Mouse (Mus musculus): ENCODE results near the gene Pde6b. TPM values are rescaled to one million over a fixed set of nuclear protein-coding genes. Genes with fewer than 3 reads are reported as not detected.

Gene Pde6b
- polyA plus RNA-seq, 1 experiment, result 0.02 TPM

- Histone ChIP-seq H3K4me2 (ENCODE audit: low read depth) (no peak overlapping the region), H3K4me3 (no peak overlapping the region), H3K27me3 (ENCODE audit: control insufficient read depth, insufficient read depth, insufficient read length) (no peaks in the 10 kb centered on the region), H3K36me3 (ENCODE audit: control insufficient read depth, insufficient read depth) (no peaks in the 10 kb centered on the region), H3K79me2 (ENCODE audit: control insufficient read depth, insufficient read depth) (no peaks in the 10 kb centered on the region), H3ac (ENCODE audit: control insufficient read depth, insufficient read length) (no peak overlapping the region)
- TF ChIP-seq MAX (IDR thresholded peaks at IDR 0.05; ENCODE audit: low read depth) (no peak), REST (IDR thresholded peaks at IDR 0.05; ENCODE audit: insufficient read depth, insufficient read length) (no peak), E2F4 (IDR thresholded peaks at IDR 0.05; ENCODE audit: insufficient read depth) (no peak), TCF12 (IDR thresholded peaks at IDR 0.05; ENCODE audit: insufficient read depth, poor library complexity, severe bottlenecking) (no peak), SRF (IDR thresholded peaks at IDR 0.05; ENCODE audit: control insufficient read depth, insufficient read length, low read depth) (no peak), POLR2AphosphoS2 (IDR thresholded peaks at IDR 0.05; ENCODE audit: insufficient read length, low read depth) (no peak), MYOG (IDR thresholded peaks at IDR 0.05; ENCODE audit: control insufficient read depth in 1 of 3, insufficient read depth in 1 of 3, insufficient read length in 2 of 3, low read depth in 2 of 3) (no peak), CEBPB (IDR thresholded peaks at IDR 0.05; ENCODE audit: insufficient read depth, poor library complexity, severe bottlenecking) (no peak)
Observed at GRCm38 (mm10) chr5:108378346-108378745, 9.8 kb upstream of the Pde6b start.

DNA sequence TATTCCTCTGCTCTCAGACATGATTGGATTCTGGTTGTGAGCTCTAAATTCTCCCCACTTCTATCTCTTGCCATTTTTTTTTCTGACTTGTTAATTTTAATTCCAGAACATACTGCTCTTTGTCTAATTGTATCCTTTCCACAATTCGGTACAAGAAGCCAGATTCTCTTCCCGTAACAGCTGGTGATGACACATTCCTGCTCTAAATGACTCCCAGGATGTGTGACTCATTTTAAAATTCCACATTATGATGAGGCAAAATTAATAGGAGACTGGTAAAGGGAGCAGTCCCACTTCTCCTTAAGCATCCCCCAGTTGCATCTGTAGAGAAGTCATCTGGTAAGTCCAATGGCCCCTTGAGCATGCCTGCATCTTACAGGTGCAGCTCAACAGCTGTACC, 2.6 kb upstream of the Pde6b start:
- Histone ChIP-seq H3K36me3 (ENCODE audit: control insufficient read depth, insufficient read depth) (no peaks in the 10 kb centered on the region), H3K79me2 (ENCODE audit: control insufficient read depth, insufficient read depth) (no peaks in the 10 kb centered on the region), H3K27me3 (ENCODE audit: control insufficient read depth, insufficient read depth, insufficient read length) (no peaks in the 10 kb centered on the region), H3ac (ENCODE audit: control insufficient read depth, insufficient read length) (no peak overlapping the region), H3K4me3 (no peak overlapping the region), H3K4me2 (ENCODE audit: low read depth) (peak overlapping the region; percentile 42)
- TF ChIP-seq SRF (IDR thresholded peaks at IDR 0.05; ENCODE audit: control insufficient read depth, insufficient read length, low read depth) (no peak), MYOD1 (IDR thresholded peaks at IDR 0.05; ENCODE audit: control insufficient read depth in 1 of 3, insufficient read length in 2 of 3, low read depth in 2 of 3) (no peak), MYOG (IDR thresholded peaks at IDR 0.05; ENCODE audit: control insufficient read depth in 1 of 3, insufficient read depth in 1 of 3, insufficient read length in 2 of 3, low read depth in 2 of 3) (peak in 1 of 3 experiments; percentile 25)

DNA sequence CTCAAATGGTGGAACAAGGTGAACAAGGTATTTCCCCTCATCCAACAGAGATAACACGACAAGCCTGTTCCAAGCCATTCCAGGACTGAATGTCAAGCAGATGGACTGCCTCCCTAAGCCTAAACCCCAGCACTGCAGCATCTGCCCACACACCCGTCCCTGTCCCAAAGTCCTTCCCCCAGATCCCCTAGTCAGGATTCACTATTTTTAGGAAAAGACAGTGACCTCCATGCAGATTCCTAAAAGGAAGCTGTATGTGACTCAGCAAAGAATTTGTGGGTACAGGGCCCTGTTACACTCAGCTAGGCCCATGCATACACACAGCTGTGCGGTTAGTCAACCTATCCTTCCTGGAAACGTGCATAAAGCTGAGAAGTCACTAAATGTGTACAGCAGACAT, 1.7 kb upstream of the Pde6b start:
- no peak for TF ChIP-seq REST (IDR thresholded peaks at IDR 0.05; ENCODE audit: insufficient read depth, insufficient read length)
- H3K79me2 ChIP-seq (ENCODE audit: control insufficient read depth, insufficient read depth), result no peaks in the 10 kb centered on the region
- no peaks in the 10 kb centered on the region for H3K36me3 ChIP-seq (ENCODE audit: control insufficient read depth, insufficient read depth)
- H3K4me2 ChIP-seq (ENCODE audit: low read depth), result no peak overlapping the region
- H3K27me3 ChIP-seq (ENCODE audit: control insufficient read depth, insufficient read depth, insufficient read length), result no peaks in the 10 kb centered on the region
- H3ac ChIP-seq (ENCODE audit: control insufficient read depth, insufficient read length), result no peak overlapping the region
- H3K4me3 ChIP-seq, result no peak overlapping the region

DNA sequence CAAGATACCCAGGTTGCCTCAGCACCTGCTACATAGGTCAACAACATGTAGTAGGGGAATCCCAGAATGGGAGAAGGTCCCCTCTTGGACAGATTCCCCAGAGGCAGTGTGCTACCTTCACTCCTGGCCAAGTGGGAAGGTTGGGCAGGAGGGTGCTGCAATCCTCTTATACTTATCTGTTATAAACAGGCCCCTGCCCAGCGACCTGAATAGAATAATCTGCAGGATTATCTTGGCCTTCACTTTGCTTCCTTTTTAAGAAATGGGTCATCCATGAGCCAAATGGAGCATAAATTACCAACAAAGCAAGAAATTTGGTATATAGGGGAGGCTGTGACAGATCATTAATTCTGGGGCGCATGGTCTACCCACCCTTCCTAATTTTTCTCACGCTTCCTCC, 1.6 kb downstream of the Pde6b start:
- no peak overlapping the region for H3K4me3 ChIP-seq
- no peaks in the 10 kb centered on the region for H3K79me2 ChIP-seq (ENCODE audit: control insufficient read depth, insufficient read depth)
- no peaks in the 10 kb centered on the region for H3K27me3 ChIP-seq (ENCODE audit: control insufficient read depth, insufficient read depth, insufficient read length)
- H3K36me3 ChIP-seq (ENCODE audit: control insufficient read depth, insufficient read depth), result no peaks in the 10 kb centered on the region
- TF ChIP-seq MAX (IDR thresholded peaks at IDR 0.05; ENCODE audit: low read depth) (no peak), USF1 (IDR thresholded peaks at IDR 0.05; ENCODE audit: low read depth) (no peak), E2F4 (IDR thresholded peaks at IDR 0.05; ENCODE audit: insufficient read depth) (no peak), CEBPB (IDR thresholded peaks at IDR 0.05; ENCODE audit: insufficient read depth, poor library complexity, severe bottlenecking) (no peak), TCF12 (IDR thresholded peaks at IDR 0.05; ENCODE audit: insufficient read depth, poor library complexity, severe bottlenecking) (no peak), POLR2AphosphoS2 (IDR thresholded peaks at IDR 0.05; ENCODE audit: insufficient read length, low read depth) (no peak), MYOG (IDR thresholded peaks at IDR 0.05; ENCODE audit: control insufficient read depth in 1 of 3, insufficient read depth in 1 of 3, insufficient read length in 2 of 3, low read depth in 2 of 3) (no peak), SRF (IDR thresholded peaks at IDR 0.05; ENCODE audit: control insufficient read depth, insufficient read length, low read depth) (no peak), REST (IDR thresholded peaks at IDR 0.05; ENCODE audit: insufficient read depth, insufficient read length) (no peak), TCF3 (IDR thresholded peaks at IDR 0.05; ENCODE audit: insufficient read length, low read depth) (no peak), MYOD1 (IDR thresholded peaks at IDR 0.05; ENCODE audit: control insufficient read depth in 1 of 3, insufficient read length in 2 of 3, low read depth in 2 of 3) (no peak), POLR2A (IDR thresholded peaks at IDR 0.05; ENCODE audit: insufficient read length, low read depth) (no peak)
- H3K4me2 ChIP-seq (ENCODE audit: low read depth), result no peak overlapping the region
- no peak overlapping the region for H3ac ChIP-seq (ENCODE audit: control insufficient read depth, insufficient read length)

- Histone ChIP-seq H3K36me3 (ENCODE audit: control insufficient read depth, insufficient read depth) (no peaks in the 10 kb centered on the region), H3K4me3 (no peak overlapping the region), H3K79me2 (ENCODE audit: control insufficient read depth, insufficient read depth) (no peaks in the 10 kb centered on the region), H3ac (ENCODE audit: control insufficient read depth, insufficient read length) (no peak overlapping the region), H3K27me3 (ENCODE audit: control insufficient read depth, insufficient read depth, insufficient read length) (no peaks in the 10 kb centered on the region), H3K4me2 (ENCODE audit: low read depth) (no peak overlapping the region)
- no peak for TF ChIP-seq POLR2AphosphoS2 (IDR thresholded peaks at IDR 0.05; ENCODE audit: insufficient read length, low read depth)
- no peak for TF ChIP-seq CEBPB (IDR thresholded peaks at IDR 0.05; ENCODE audit: insufficient read depth, poor library complexity, severe bottlenecking)
- no peak for TF ChIP-seq MYOD1 (IDR thresholded peaks at IDR 0.05; ENCODE audit: control insufficient read depth in 1 of 3, insufficient read length in 2 of 3, low read depth in 2 of 3)
- TF ChIP-seq POLR2A (IDR thresholded peaks at IDR 0.05; ENCODE audit: insufficient read length, low read depth), result no peak
- no peak for TF ChIP-seq USF1 (IDR thresholded peaks at IDR 0.05; ENCODE audit: low read depth)
- no peak for TF ChIP-seq SRF (IDR thresholded peaks at IDR 0.05; ENCODE audit: control insufficient read depth, insufficient read length, low read depth)
- no peak for TF ChIP-seq MAX (IDR thresholded peaks at IDR 0.05; ENCODE audit: low read depth)
- TF ChIP-seq MYOG (IDR thresholded peaks at IDR 0.05; ENCODE audit: control insufficient read depth in 1 of 3, insufficient read depth in 1 of 3, insufficient read length in 2 of 3, low read depth in 2 of 3), result no peak
- TF ChIP-seq TCF12 (IDR thresholded peaks at IDR 0.05; ENCODE audit: insufficient read depth, poor library complexity, severe bottlenecking), result no peak
- TF ChIP-seq E2F4 (IDR thresholded peaks at IDR 0.05; ENCODE audit: insufficient read depth), result no peak
- no peak for TF ChIP-seq TCF3 (IDR thresholded peaks at IDR 0.05; ENCODE audit: insufficient read length, low read depth)
- TF ChIP-seq REST (IDR thresholded peaks at IDR 0.05; ENCODE audit: insufficient read depth, insufficient read length), result no peak
Observed at GRCm38 (mm10) chr5:108403453-108403852, 15.3 kb downstream of the Pde6b start.
